Mouse (Mus musculus): ENCODE results near the gene Cyp26c1.

Gene Cyp26c1

GRCm38 (mm10) chr19:37685281-37685680 lies at the start of gene Cyp26c1:
Gene Cyp26c1, plus strand, starts transcription at chr19:37685581.
- DNase-seq: no peak

GRCm38 (mm10) chr19:37647994-37648393 lies 37.4 kb upstream of the Cyp26c1 start:
- DNase-seq: no peak

GRCm38 (mm10) chr19:37650526-37650925 lies 34.9 kb upstream of the Cyp26c1 start:
- no peak for DNase-seq

- DNase-seq: no peak
Measured at GRCm38 (mm10) chr19:37654012-37654411, 31.4 kb upstream of the Cyp26c1 start.

GRCm38 (mm10) chr19:37656441-37656840 lies 28.9 kb upstream of the Cyp26c1 start:
- peak; percentile 51 for DNase-seq

GRCm38 (mm10) chr19:37665256-37665655 lies 20.1 kb upstream of the Cyp26c1 start:
- DNase-seq: no peak

- no peak for DNase-seq
Measured at GRCm38 (mm10) chr19:37667855-37668594, 17.4 kb upstream of the Cyp26c1 start.

GRCm38 (mm10) chr19:37668657-37669056 lies 16.7 kb upstream of the Cyp26c1 start:
- DNase-seq: no peak

- DNase-seq: no peak
Measured at GRCm38 (mm10) chr19:37669486-37669885, 15.9 kb upstream of the Cyp26c1 start.

- no peak for DNase-seq
Measured at GRCm38 (mm10) chr19:37673393-37673792, 12.0 kb upstream of the Cyp26c1 start.

- no peak for DNase-seq
Measured at GRCm38 (mm10) chr19:37686347-37686746, 966 bp downstream of the Cyp26c1 start.

- no peak for DNase-seq
Measured at GRCm38 (mm10) chr19:37686941-37687850, 1.8 kb downstream of the Cyp26c1 start.

- no peak for DNase-seq
Measured at GRCm38 (mm10) chr19:37689478-37689877, 4.1 kb downstream of the Cyp26c1 start.

- no peak for DNase-seq
Measured at GRCm38 (mm10) chr19:37690716-37691115, 5.3 kb downstream of the Cyp26c1 start.

GRCm38 (mm10) chr19:37692879-37693278 lies 7.5 kb downstream of the Cyp26c1 start:
- no peak for DNase-seq

- DNase-seq: no peak
Measured at GRCm38 (mm10) chr19:37695146-37695545, 9.8 kb downstream of the Cyp26c1 start.

- no peak for DNase-seq
Measured at GRCm38 (mm10) chr19:37695762-37696602, 10.6 kb downstream of the Cyp26c1 start.

- no peak for DNase-seq
Measured at GRCm38 (mm10) chr19:37696603-37697334, 11.4 kb downstream of the Cyp26c1 start.

GRCm38 (mm10) chr19:37697335-37697636 lies 11.9 kb downstream of the Cyp26c1 start:
- no peak for DNase-seq

GRCm38 (mm10) chr19:37697651-37698272 lies 12.4 kb downstream of the Cyp26c1 start, which contains the start of gene Cyp26a1:
Gene Cyp26a1, plus strand, starts transcription at chr19:37697798.
- peak; percentile 34 for DNase-seq

GRCm38 (mm10) chr19:37698273-37699160 lies 13.1 kb downstream of the Cyp26c1 start:
- no peak for DNase-seq

Data from kidney, adult 18-20 months (tissue).